Mouse (Mus musculus) liver, adult 2 months (tissue): ENCODE data around the gene Ngfr. TPM values are rescaled to one million over a fixed set of nuclear protein-coding genes. Genes with fewer than 3 reads are reported as not detected.
A peak's percentile ranks its signal among the peaks of the same experiment; 100 is the strongest.

Experiments used
- DNase-seq: peaks from one replicate; pipeline ENCODE4 v3.0.0-alpha.2; 2011; ENCODE audit warnings: low read depth, low spot score; ENCODE audit errors: extremely low read depth
- H3K27ac ChIP-seq: fragments of 200-500 bp; replicated peaks from 2 replicates; pipeline ENCODE4 v1.5.1; 2012; ENCODE audit warnings: low read depth, mild to moderate bottlenecking, control low read depth, inconsistent platforms, low read length; ENCODE audit not compliant: insufficient read depth
- H3K27me3 ChIP-seq: fragments of 200-500 bp; 2 replicates; pipeline ENCODE4 v1.6.1; 2012; ENCODE audit warnings: mild to moderate bottlenecking, moderate library complexity, low read length, inconsistent platforms; ENCODE audit not compliant: control insufficient read depth, insufficient read depth
- H3K36me3 ChIP-seq: fragments of 200-500 bp; 2 replicates; pipeline ENCODE4 v1.6.1; 2012; ENCODE audit warnings: low read length, inconsistent platforms; ENCODE audit not compliant: control insufficient read depth, insufficient read depth
- H3K4me1 ChIP-seq: fragments of 200-500 bp; 2 replicates; pipeline ENCODE4 v1.6.1; 2011; ENCODE audit warnings: low read length; ENCODE audit not compliant: control insufficient read depth, insufficient read depth
- H3K4me3 ChIP-seq: fragments of 200-500 bp; 2 replicates; pipeline ENCODE4 v1.5.1; 2011; ENCODE audit warnings: low read depth, mild to moderate bottlenecking, control low read depth, low read length, moderate library complexity; ENCODE audit not compliant: insufficient read depth
- H3K79me2 ChIP-seq: fragments of 200-500 bp; 2 replicates; pipeline ENCODE4 v1.6.1; 2012; ENCODE audit warnings: inconsistent platforms, mild to moderate bottlenecking, low read length, moderate library complexity; ENCODE audit not compliant: control insufficient read depth, insufficient read depth
- H3K9ac ChIP-seq: fragments of 200-500 bp; 2 replicates; pipeline ENCODE4 v1.6.1; 2012; ENCODE audit warnings: low read depth, mild to moderate bottlenecking, control low read depth, inconsistent platforms, low read length
- CTCF ChIP-seq: fragments of 200-500 bp; IDR thresholded peaks from 2 replicates; pipeline ENCODE4 v1.5.1; 2011; ENCODE audit warnings: low read depth, low read length, control low read depth
- POLR2A ChIP-seq: fragments of 200-500 bp; IDR thresholded peaks from 2 replicates; pipeline ENCODE4 v1.6.1; 2011; ENCODE audit warnings: low read length, control low read depth; ENCODE audit not compliant: insufficient read depth; ENCODE audit errors: extremely low read depth
- WGBS: fragments of 180-500 bp; shearing (Covaris S2); methylation state at CpG from one replicate; pipeline ENCODE4 v1.1.7; 2018; 5-methylcytosine and 5-hydroxymethylcytosine counted together
- polyA plus RNA-seq: library from polyadenylated mRNA; depleted of rRNA; stranded (reverse); fragments of >200 nt; gene quantifications from 2 replicates; pipeline ENCODE4 v1.2.3, GENCODE M21; 2012
- total RNA-seq: library from RNA; depleted of rRNA; stranded (reverse); fragments of >200 nt; gene quantifications from 2 replicates; pipeline ENCODE4 v1.2.3, GENCODE M21; 2014

Ngfr gene
- total and polyA plus RNA-seq, 2 experiments: 1.0 to 4.9 TPM

- 73% methylated on average over 1 of the region's 1 CpGs for WGBS
- no peak for DNase-seq
Observed at GRCm38 (mm10) chr11:95592691-95593090, 5.2 kb upstream of the Ngfr start.

GRCm38 (mm10) chr11:95589195-95589594 lies 1.7 kb upstream of the Ngfr start:
- H3K79me2 ChIP-seq: no peaks in the 10 kb centered on the region
- H3K4me3 ChIP-seq: no peak overlapping the region
- H3K27ac ChIP-seq: no peak overlapping the region
- 44% methylated on average over 5 of the region's 5 CpGs for WGBS
- no peaks in the 10 kb centered on the region for H3K4me1 ChIP-seq
- TF ChIP-seq POLR2A (no peak), CTCF (no peak)
- H3K9ac ChIP-seq: no peak overlapping the region
- peaks cover 10% of the 10 kb centered on the region for H3K27me3 ChIP-seq
- DNase-seq: no peak
- H3K36me3 ChIP-seq: no peaks in the 10 kb centered on the region

More at GRCm38 (mm10) chr11:95592691-95593090, 5.2 kb upstream of the Ngfr start:
- TF ChIP-seq CTCF (no peak), POLR2A (no peak)
- Histone ChIP-seq H3K27me3 (no peaks in the 10 kb centered on the region; the same call in 1 of the 2 replicates), H3K4me3 (no peak overlapping the region), H3K9ac (no peak overlapping the region), H3K4me1 (peaks cover 3% of the 10 kb centered on the region; the same call in 1 of the 2 replicates), H3K79me2 (no peaks in the 10 kb centered on the region), H3K36me3 (no peaks in the 10 kb centered on the region), H3K27ac (no peak overlapping the region)

- H3K79me2 ChIP-seq: no peaks in the 10 kb centered on the region
- 4% methylated on average over 27 of the region's 27 CpGs for WGBS
- no peak for DNase-seq
- H3K4me3 ChIP-seq: peak overlapping the region; percentile 56
- H3K27ac ChIP-seq: no peak overlapping the region
- no peak overlapping the region for H3K9ac ChIP-seq
- peaks cover 10% of the 10 kb centered on the region for H3K27me3 ChIP-seq
- no peaks in the 10 kb centered on the region for H3K36me3 ChIP-seq
- no peaks in the 10 kb centered on the region for H3K4me1 ChIP-seq
- no peak for TF ChIP-seq CTCF
- TF ChIP-seq POLR2A: no peak
Observed at GRCm38 (mm10) chr11:95586751-95587422, 648 bp downstream of the Ngfr start.

- WGBS: 1% methylated on average over 25 of the region's 25 CpGs
- Histone ChIP-seq H3K9ac (no peak overlapping the region), H3K27me3 (peaks cover 10% of the 10 kb centered on the region)
Observed at GRCm38 (mm10) chr11:95586184-95586583, 1.4 kb downstream of the Ngfr start.

GRCm38 (mm10) chr11:95585684-95586083 lies 1.9 kb downstream of the Ngfr start:
- TF ChIP-seq POLR2A (no peak), CTCF (no peak)
- DNase-seq: no peak
- Histone ChIP-seq H3K79me2 (no peaks in the 10 kb centered on the region), H3K27me3 (peaks cover 10% of the 10 kb centered on the region), H3K4me3 (0 out of 2 replicates have a peak overlapping the region, but pooled peaks have one; percentile 10), H3K36me3 (no peaks in the 10 kb centered on the region), H3K4me1 (no peaks in the 10 kb centered on the region), H3K9ac (no peak overlapping the region), H3K27ac (no peak overlapping the region)
- 5% methylated on average over 15 of the region's 15 CpGs for WGBS

More at GRCm38 (mm10) chr11:95586184-95586583, 1.4 kb downstream of the Ngfr start:
- no peak for TF ChIP-seq POLR2A
- TF ChIP-seq CTCF: peak; percentile 79
- no peak for DNase-seq
- H3K36me3 ChIP-seq: no peaks in the 10 kb centered on the region
- H3K4me1 ChIP-seq: no peaks in the 10 kb centered on the region
- no peak overlapping the region for H3K27ac ChIP-seq
- peak overlapping the region; percentile 18 for H3K4me3 ChIP-seq
- H3K79me2 ChIP-seq: no peaks in the 10 kb centered on the region

GRCm38 (mm10) chr11:95585281-95585680 lies 2.3 kb downstream of the Ngfr start:
- H3K79me2 ChIP-seq: no peaks in the 10 kb centered on the region
- no peak overlapping the region for H3K9ac ChIP-seq
- peaks cover 10% of the 10 kb centered on the region for H3K27me3 ChIP-seq
- no peak overlapping the region; the same call in 1 of the 2 replicates for H3K4me3 ChIP-seq
- no peaks in the 10 kb centered on the region for H3K4me1 ChIP-seq
- no peak for DNase-seq
- no peak for TF ChIP-seq POLR2A
- no peak for TF ChIP-seq CTCF
- H3K27ac ChIP-seq: no peak overlapping the region
- 2% methylated on average over 24 of the region's 24 CpGs for WGBS
- H3K36me3 ChIP-seq: no peaks in the 10 kb centered on the region
